Mouse (Mus musculus): ENCODE measurements around the gene Adcyap1r1. TPM values are rescaled to one million over a fixed set of nuclear protein-coding genes. Genes with fewer than 3 reads are reported as not detected.

Adcyap1r1 gene
- 0.74 and 2.3 TPM in 2 replicates for total RNA-seq (2014; rRNA removed)
- 0.75 and 0.78 TPM in 2 replicates for polyA plus RNA-seq (2012; rRNA removed)

GRCm38 (mm10) chr6:55451771-55452371, at the start of gene Adcyap1r1:
Adcyap1r1 (plus strand) TSS chr6:55451978.
- no peaks in the 10 kb centered on the region for H3K36me3 ChIP-seq (ENCODE audit: control insufficient read depth, insufficient read depth, low read length)
- WGBS, result 2% methylated on average over 57 of the region's 58 CpGs
- peak within 1 kb of the TSS; percentile 55; the same call in 1 of the 2 replicates for H3K4me3 ChIP-seq (ENCODE audit: insufficient read depth, low read depth, low read length)
- H3K9ac ChIP-seq (ENCODE audit: low read depth, low read length), result peak within 1 kb of the TSS; percentile 51
- no peaks in the 10 kb centered on the region for H3K4me1 ChIP-seq (ENCODE audit: control insufficient read depth, insufficient read depth, low read length)
- TF ChIP-seq POLR2A (IDR thresholded peaks at IDR 0.05; ENCODE audit: extremely low read depth, insufficient read depth, low read length) (no peak), CTCF (IDR thresholded peaks at IDR 0.05; ENCODE audit: low read depth, low read length) (no peak)
- no peaks in the 10 kb centered on the region for H3K79me2 ChIP-seq (ENCODE audit: control insufficient read depth, insufficient read depth, low read length)
- H3K27me3 ChIP-seq (ENCODE audit: control insufficient read depth, insufficient read depth, low read length), result peaks cover 3% of the 10 kb centered on the region; the same call in 1 of the 2 replicates
- H3K27ac ChIP-seq (replicated peaks; ENCODE audit: insufficient read depth, low read depth, low read length), result no peak within 1 kb of the TSS
- DNase-seq (ENCODE audit: extremely low read depth, low read depth, low spot score), result no peak

- WGBS, result 72% methylated on average over 9 of the region's 9 CpGs
Observed at GRCm38 (mm10) chr6:55402041-55402776, 49.6 kb upstream of the Adcyap1r1 start.

GRCm38 (mm10) chr6:55403411-55404309, 48.1 kb upstream of the Adcyap1r1 start:
- H3K9ac ChIP-seq (ENCODE audit: low read depth, low read length), result no peak overlapping the region
- WGBS, result 69% methylated on average over 9 of the region's 9 CpGs
- no peaks in the 10 kb centered on the region for H3K36me3 ChIP-seq (ENCODE audit: control insufficient read depth, insufficient read depth, low read length)
- no peaks in the 10 kb centered on the region for H3K79me2 ChIP-seq (ENCODE audit: control insufficient read depth, insufficient read depth, low read length)
- no peak for TF ChIP-seq CTCF (IDR thresholded peaks at IDR 0.05; ENCODE audit: low read depth, low read length)
- TF ChIP-seq POLR2A (IDR thresholded peaks at IDR 0.05; ENCODE audit: extremely low read depth, insufficient read depth, low read length), result no peak
- DNase-seq (ENCODE audit: extremely low read depth, low read depth, low spot score), result no peak
- H3K27me3 ChIP-seq (ENCODE audit: control insufficient read depth, insufficient read depth, low read length), result no peaks in the 10 kb centered on the region
- no peak overlapping the region for H3K27ac ChIP-seq (replicated peaks; ENCODE audit: insufficient read depth, low read depth, low read length)
- no peaks in the 10 kb centered on the region for H3K4me1 ChIP-seq (ENCODE audit: control insufficient read depth, insufficient read depth, low read length)
- no peak overlapping the region for H3K4me3 ChIP-seq (ENCODE audit: insufficient read depth, low read depth, low read length)

More at GRCm38 (mm10) chr6:55402041-55402776, 49.6 kb upstream of the Adcyap1r1 start:
- Histone ChIP-seq H3K4me3 (ENCODE audit: insufficient read depth, low read depth, low read length) (no peak overlapping the region), H3K36me3 (ENCODE audit: control insufficient read depth, insufficient read depth, low read length) (no peaks in the 10 kb centered on the region), H3K4me1 (ENCODE audit: control insufficient read depth, insufficient read depth, low read length) (no peaks in the 10 kb centered on the region), H3K79me2 (ENCODE audit: control insufficient read depth, insufficient read depth, low read length) (no peaks in the 10 kb centered on the region), H3K9ac (ENCODE audit: low read depth, low read length) (no peak overlapping the region), H3K27me3 (ENCODE audit: control insufficient read depth, insufficient read depth, low read length) (no peaks in the 10 kb centered on the region), H3K27ac (replicated peaks; ENCODE audit: insufficient read depth, low read depth, low read length) (no peak overlapping the region)
- DNase-seq (ENCODE audit: extremely low read depth, low read depth, low spot score), result no peak
- TF ChIP-seq POLR2A (IDR thresholded peaks at IDR 0.05; ENCODE audit: extremely low read depth, insufficient read depth, low read length) (no peak), CTCF (IDR thresholded peaks at IDR 0.05; ENCODE audit: low read depth, low read length) (no peak)

DNA sequence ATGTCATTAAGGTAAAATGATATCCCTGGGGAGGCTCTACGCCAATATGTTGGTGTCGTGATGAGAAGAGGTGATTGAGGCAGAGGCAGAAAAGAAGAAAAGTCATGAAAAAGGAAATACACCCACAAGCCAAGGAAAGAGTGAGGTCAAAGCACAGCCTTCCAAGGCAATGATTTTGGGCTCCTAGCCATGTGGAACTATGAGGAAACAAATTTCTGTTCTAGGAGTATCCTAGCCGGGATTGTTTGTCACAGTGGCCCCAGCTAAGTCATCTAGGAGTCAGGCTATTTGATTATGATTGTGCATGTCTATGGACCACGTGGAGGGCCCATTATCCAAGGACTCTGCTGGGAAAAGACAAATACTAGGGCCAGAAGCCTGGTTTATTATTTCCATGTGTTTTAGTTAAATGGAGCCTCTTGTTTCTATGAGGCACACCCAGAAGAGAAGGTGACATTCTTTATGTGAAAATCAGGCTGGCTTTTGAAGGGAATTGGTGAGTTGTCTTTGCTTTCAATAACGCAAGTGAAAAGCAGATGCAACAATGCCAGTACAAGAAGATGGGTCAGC, 47.3 kb upstream of the Adcyap1r1 start:
- no peaks in the 10 kb centered on the region for H3K4me1 ChIP-seq (ENCODE audit: control insufficient read depth, insufficient read depth, low read length)
- no peak overlapping the region for H3K9ac ChIP-seq (ENCODE audit: low read depth, low read length)
- no peaks in the 10 kb centered on the region for H3K27me3 ChIP-seq (ENCODE audit: control insufficient read depth, insufficient read depth, low read length)
- no peak for DNase-seq (ENCODE audit: extremely low read depth, low read depth, low spot score)
- H3K79me2 ChIP-seq (ENCODE audit: control insufficient read depth, insufficient read depth, low read length), result no peaks in the 10 kb centered on the region
- TF ChIP-seq CTCF (IDR thresholded peaks at IDR 0.05; ENCODE audit: low read depth, low read length) (no peak), POLR2A (IDR thresholded peaks at IDR 0.05; ENCODE audit: extremely low read depth, insufficient read depth, low read length) (no peak)
- H3K27ac ChIP-seq (replicated peaks; ENCODE audit: insufficient read depth, low read depth, low read length), result no peak overlapping the region
- H3K4me3 ChIP-seq (ENCODE audit: insufficient read depth, low read depth, low read length), result no peak overlapping the region
- no peaks in the 10 kb centered on the region for H3K36me3 ChIP-seq (ENCODE audit: control insufficient read depth, insufficient read depth, low read length)
- 73% methylated on average over 5 of the region's 5 CpGs for WGBS

DNA sequence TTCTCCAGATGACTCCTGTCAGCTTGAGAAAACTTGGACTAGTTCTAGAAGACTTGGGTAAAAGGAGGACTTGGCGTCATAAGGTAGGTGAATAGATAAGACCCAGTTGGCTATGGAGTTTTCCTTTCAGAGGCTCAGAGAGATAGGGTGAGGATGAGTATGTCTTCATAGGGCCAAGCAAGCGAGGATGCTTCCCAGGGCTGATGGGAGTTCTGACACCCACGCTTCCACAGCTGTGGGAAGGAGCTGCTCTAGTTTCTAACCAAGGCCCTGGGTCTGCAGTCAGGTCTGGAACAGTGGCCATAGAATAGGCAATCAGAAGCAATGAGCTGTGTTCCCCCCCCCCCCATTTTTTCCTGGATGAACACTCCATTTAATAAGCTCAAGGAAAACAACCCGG, 44.4 kb upstream of the Adcyap1r1 start:
- no peak overlapping the region for H3K4me3 ChIP-seq (ENCODE audit: insufficient read depth, low read depth, low read length)
- DNase-seq (ENCODE audit: extremely low read depth, low read depth, low spot score), result no peak
- WGBS, result 81% methylated on average over 4 of the region's 4 CpGs
- H3K36me3 ChIP-seq (ENCODE audit: control insufficient read depth, insufficient read depth, low read length), result no peaks in the 10 kb centered on the region
- no peaks in the 10 kb centered on the region for H3K4me1 ChIP-seq (ENCODE audit: control insufficient read depth, insufficient read depth, low read length)
- H3K9ac ChIP-seq (ENCODE audit: low read depth, low read length), result no peak overlapping the region
- no peak overlapping the region for H3K27ac ChIP-seq (replicated peaks; ENCODE audit: insufficient read depth, low read depth, low read length)
- TF ChIP-seq CTCF (IDR thresholded peaks at IDR 0.05; ENCODE audit: low read depth, low read length) (no peak), POLR2A (IDR thresholded peaks at IDR 0.05; ENCODE audit: extremely low read depth, insufficient read depth, low read length) (no peak)
- no peaks in the 10 kb centered on the region for H3K79me2 ChIP-seq (ENCODE audit: control insufficient read depth, insufficient read depth, low read length)
- H3K27me3 ChIP-seq (ENCODE audit: control insufficient read depth, insufficient read depth, low read length), result no peaks in the 10 kb centered on the region
